Mouse (Mus musculus): ENCODE data around the gene Wdr93. TPM values are rescaled to one million over a fixed set of nuclear protein-coding genes. Genes with fewer than 3 reads are reported as not detected.
A peak's percentile ranks its signal among the peaks of the same experiment; 100 is the strongest.

Gene Wdr93
- polyA plus RNA-seq, 1 experiment from 2014 or later = 0.33 TPM

DNA sequence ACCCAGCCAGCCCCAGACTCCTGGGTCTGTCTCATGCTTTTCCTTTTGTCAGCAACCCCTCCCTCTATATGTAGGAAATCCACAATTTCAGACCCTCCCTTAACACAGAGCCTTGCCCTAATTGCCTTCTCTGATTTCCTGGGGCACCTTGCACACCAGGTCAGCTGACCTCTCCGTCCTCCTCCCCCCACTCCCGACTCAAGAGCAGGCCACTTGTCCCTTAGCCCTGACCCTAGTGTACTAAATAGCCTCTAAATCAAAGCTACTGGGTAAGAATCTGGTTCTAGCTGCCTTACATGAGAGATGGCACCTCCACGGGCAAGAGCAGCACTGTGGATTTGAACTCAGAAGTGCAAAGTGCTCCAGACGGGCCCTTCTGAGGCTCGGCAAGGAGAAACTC is 59.1 kb downstream of the Wdr93 start:
- H3K4me2 ChIP-seq (ENCODE audit: low read length) = no peak overlapping the region
- H3K9ac ChIP-seq (ENCODE audit: low read depth, low read length) = no peak overlapping the region
- H3K4me1 ChIP-seq (ENCODE audit: control insufficient read depth, insufficient read depth, low read length) = no peaks in the 10 kb centered on the region
- ATAC-seq = no peak
- H3K36me3 ChIP-seq (ENCODE audit: control insufficient read depth, insufficient read depth, low read length) = no peaks in the 10 kb centered on the region
- no peaks in the 10 kb centered on the region for H3K27me3 ChIP-seq (ENCODE audit: control insufficient read depth, insufficient read depth, low read depth, low read length)
- no peak overlapping the region for H3K4me3 ChIP-seq (ENCODE audit: low read depth, low read length)
- no peaks in the 10 kb centered on the region for H3K9me3 ChIP-seq (replicated peaks; ENCODE audit: control insufficient read depth, low read length, poor library complexity, severe bottlenecking)
- WGBS = 76% methylated on average over 5 of the region's 5 CpGs
- no peak overlapping the region for H3K27ac ChIP-seq (ENCODE audit: low read length)

DNA sequence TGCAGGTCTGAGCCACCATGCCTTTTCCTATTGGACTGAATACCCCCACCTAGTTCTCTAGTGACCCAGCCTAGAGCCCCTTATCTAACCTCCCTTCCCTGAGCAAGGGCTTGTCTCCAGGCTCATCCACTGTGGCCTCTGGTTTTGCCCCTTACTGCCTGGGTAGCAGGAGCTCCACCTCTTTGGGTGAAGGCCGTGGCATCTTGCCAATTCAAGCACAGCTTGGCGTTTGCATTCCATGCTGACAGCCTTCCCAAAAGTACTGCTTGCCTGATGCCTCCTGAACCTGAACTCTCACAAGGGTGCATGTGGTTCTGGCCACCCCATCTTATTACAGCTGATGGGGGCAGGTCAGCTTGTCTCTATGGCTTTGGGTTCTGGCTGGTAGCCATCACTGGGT is 60.9 kb downstream of the Wdr93 start:
- H3K9ac ChIP-seq (ENCODE audit: low read depth, low read length) = no peak overlapping the region
- no peaks in the 10 kb centered on the region for H3K36me3 ChIP-seq (ENCODE audit: control insufficient read depth, insufficient read depth, low read length)
- H3K4me3 ChIP-seq (ENCODE audit: low read depth, low read length) = no peak overlapping the region
- H3K27me3 ChIP-seq (ENCODE audit: control insufficient read depth, insufficient read depth, low read depth, low read length) = no peaks in the 10 kb centered on the region
- H3K9me3 ChIP-seq (replicated peaks; ENCODE audit: control insufficient read depth, low read length, poor library complexity, severe bottlenecking) = no peaks in the 10 kb centered on the region
- no peak overlapping the region for H3K4me2 ChIP-seq (ENCODE audit: low read length)
- no peak overlapping the region for H3K27ac ChIP-seq (ENCODE audit: low read length)
- ATAC-seq = no peak
- 54% methylated on average over 2 of the region's 2 CpGs for WGBS
- no peaks in the 10 kb centered on the region for H3K4me1 ChIP-seq (ENCODE audit: control insufficient read depth, insufficient read depth, low read length)

DNA sequence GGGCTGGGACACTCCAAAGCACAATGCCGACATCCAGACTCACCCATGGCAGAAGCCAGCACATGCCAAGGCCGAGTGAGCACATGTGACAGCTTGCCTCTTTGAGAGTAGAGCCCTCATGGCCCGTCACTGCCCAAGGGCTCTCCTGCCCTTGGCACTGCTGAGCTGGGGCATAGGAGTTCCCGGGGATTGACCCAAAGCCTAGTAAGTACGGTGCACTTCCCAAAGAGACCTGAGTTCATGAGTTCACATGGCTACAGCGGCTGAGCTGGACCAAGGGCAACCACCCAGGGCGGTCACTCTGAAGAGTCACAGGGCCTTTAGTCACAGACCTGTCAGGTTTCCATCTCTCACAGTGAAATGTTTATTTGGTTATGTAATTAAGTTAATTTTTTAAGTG is 65.6 kb downstream of the Wdr93 start:
- no peak overlapping the region for H3K27ac ChIP-seq (ENCODE audit: low read length)
- H3K9me3 ChIP-seq (replicated peaks; ENCODE audit: control insufficient read depth, low read length, poor library complexity, severe bottlenecking) = no peaks in the 10 kb centered on the region
- no peaks in the 10 kb centered on the region for H3K4me1 ChIP-seq (ENCODE audit: control insufficient read depth, insufficient read depth, low read length)
- no peak overlapping the region for H3K4me2 ChIP-seq (ENCODE audit: low read length)
- H3K4me3 ChIP-seq (ENCODE audit: low read depth, low read length) = no peak overlapping the region
- H3K9ac ChIP-seq (ENCODE audit: low read depth, low read length) = no peak overlapping the region
- no peak for ATAC-seq
- no peaks in the 10 kb centered on the region for H3K36me3 ChIP-seq (ENCODE audit: control insufficient read depth, insufficient read depth, low read length)
- 88% methylated on average over 7 of the region's 7 CpGs for WGBS
- H3K27me3 ChIP-seq (ENCODE audit: control insufficient read depth, insufficient read depth, low read depth, low read length) = peaks cover 4% of the 10 kb centered on the region; the same call in 1 of the 2 replicates

DNA sequence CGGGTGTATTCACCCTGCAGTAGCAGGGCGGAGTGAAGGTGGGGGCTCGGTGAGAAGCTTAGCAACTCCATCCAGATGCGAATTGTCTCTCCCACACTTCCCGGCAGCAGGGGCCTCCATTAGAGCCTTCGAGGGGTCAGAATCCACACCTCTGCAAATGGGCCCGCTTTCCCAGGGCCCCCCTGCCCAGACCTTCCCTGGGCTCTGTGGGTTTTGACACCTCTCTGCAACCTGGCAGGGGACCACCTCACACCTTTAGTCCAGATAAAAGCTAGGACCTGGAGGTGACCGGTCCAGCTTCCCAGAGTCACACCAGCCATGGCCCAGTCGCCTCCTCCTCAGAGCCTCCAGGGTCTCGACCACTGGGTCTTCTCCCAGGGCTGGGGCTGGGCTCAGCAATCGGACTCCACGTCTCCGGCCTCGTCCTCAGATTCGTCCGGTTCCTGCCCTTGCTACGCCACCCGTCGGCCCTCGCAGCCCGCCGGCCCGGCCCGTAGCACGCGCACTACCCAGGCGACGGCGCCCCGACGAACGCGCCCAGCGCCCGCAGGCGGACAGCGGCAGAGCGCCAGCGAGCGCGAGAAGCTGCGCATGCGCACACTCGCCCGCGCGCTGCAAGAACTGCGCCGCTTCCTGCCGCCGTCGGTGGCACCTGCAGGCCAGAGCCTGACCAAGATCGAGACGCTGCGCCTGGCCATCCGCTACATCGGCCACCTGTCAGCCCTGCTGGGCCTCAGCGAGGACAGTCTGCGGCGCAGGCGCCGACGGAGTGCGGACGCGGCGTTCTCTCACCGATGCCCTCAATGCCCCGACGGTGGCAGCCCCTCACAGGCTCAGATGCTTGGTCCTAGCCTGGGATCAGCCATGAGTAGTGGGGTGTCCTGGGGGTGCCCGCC is 67.9 kb downstream of the Wdr93 start, which contains the start of gene Mesp2:
Mesp2 (plus strand) TSS at position 117 of the 896 bp plus-strand sequence.
- 19% methylated on average over 71 of the region's 71 CpGs for WGBS
- Histone ChIP-seq H3K4me1 (ENCODE audit: control insufficient read depth, insufficient read depth, low read length) (no peaks in the 10 kb centered on the region), H3K4me2 (ENCODE audit: low read length) (peak within 1 kb of the TSS; percentile 54), H3K27ac (ENCODE audit: low read length) (no peak within 1 kb of the TSS), H3K9me3 (replicated peaks; ENCODE audit: control insufficient read depth, low read length, poor library complexity, severe bottlenecking) (no peaks in the 10 kb centered on the region), H3K36me3 (ENCODE audit: control insufficient read depth, insufficient read depth, low read length) (no peaks in the 10 kb centered on the region), H3K27me3 (ENCODE audit: control insufficient read depth, insufficient read depth, low read depth, low read length) (peaks cover 4% of the 10 kb centered on the region; the same call in 1 of the 2 replicates), H3K9ac (ENCODE audit: low read depth, low read length) (peak within 1 kb of the TSS; percentile 67), H3K4me3 (ENCODE audit: low read depth, low read length) (peak within 1 kb of the TSS; percentile 35)
- peak; percentile 71 for ATAC-seq

DNA sequence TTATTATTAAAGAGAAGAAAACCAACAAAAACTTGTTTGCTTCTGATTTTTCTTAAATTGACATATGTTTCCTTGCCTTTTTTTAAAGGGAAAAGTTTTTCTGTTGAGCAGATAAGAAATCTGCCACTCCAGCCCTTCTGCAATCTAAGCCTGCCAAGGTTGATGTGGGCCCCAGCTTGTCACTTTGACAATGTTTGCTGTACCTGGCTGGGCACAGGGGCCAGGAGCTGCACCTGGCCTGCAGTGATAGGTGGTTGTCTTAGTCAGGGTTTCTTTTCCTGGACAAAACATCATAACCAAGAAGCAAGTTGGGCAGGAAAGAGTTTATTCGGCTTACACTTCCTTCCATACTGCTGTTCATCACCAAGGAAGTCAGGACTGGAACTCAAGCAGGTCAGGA is 70.4 kb downstream of the Wdr93 start:
- Histone ChIP-seq H3K4me3 (ENCODE audit: low read depth, low read length) (no peak overlapping the region), H3K4me1 (ENCODE audit: control insufficient read depth, insufficient read depth, low read length) (no peaks in the 10 kb centered on the region), H3K27ac (ENCODE audit: low read length) (no peak overlapping the region), H3K9me3 (replicated peaks; ENCODE audit: control insufficient read depth, low read length, poor library complexity, severe bottlenecking) (no peaks in the 10 kb centered on the region), H3K4me2 (ENCODE audit: low read length) (no peak overlapping the region), H3K27me3 (ENCODE audit: control insufficient read depth, insufficient read depth, low read depth, low read length) (peaks cover 4% of the 10 kb centered on the region; the same call in 1 of the 2 replicates), H3K9ac (ENCODE audit: low read depth, low read length) (no peak overlapping the region), H3K36me3 (ENCODE audit: control insufficient read depth, insufficient read depth, low read length) (no peaks in the 10 kb centered on the region)
- WGBS = 95% methylated on average over 1 of the region's 1 CpGs
- no peak for ATAC-seq

DNA sequence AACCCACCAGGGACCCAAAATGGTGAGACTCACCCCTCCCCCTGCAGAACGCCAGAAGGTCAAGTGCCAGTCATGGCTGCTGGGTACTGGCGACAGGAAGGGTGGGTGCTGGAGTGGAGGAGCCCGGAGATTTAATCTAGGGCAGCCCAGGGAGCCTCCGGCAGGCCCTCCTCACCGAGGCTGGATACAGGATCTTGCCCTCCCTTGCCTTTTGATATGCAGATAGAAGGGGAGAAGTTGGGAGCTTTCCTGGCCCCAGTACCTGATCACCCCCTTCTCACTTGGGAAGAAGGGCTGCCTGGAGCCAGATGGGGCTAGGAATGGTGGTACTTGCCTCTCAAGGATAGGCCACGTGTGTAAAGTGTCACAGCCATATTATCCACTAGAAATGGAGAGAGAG is 75.4 kb downstream of the Wdr93 start:
- H3K36me3 ChIP-seq (ENCODE audit: control insufficient read depth, insufficient read depth, low read length) = no peaks in the 10 kb centered on the region
- no peaks in the 10 kb centered on the region for H3K4me1 ChIP-seq (ENCODE audit: control insufficient read depth, insufficient read depth, low read length)
- no peaks in the 10 kb centered on the region for H3K9me3 ChIP-seq (replicated peaks; ENCODE audit: control insufficient read depth, low read length, poor library complexity, severe bottlenecking)
- ATAC-seq = no peak
- H3K9ac ChIP-seq (ENCODE audit: low read depth, low read length) = no peak overlapping the region
- no peak overlapping the region for H3K4me3 ChIP-seq (ENCODE audit: low read depth, low read length)
- no peaks in the 10 kb centered on the region; the same call in 1 of the 2 replicates for H3K27me3 ChIP-seq (ENCODE audit: control insufficient read depth, insufficient read depth, low read depth, low read length)
- H3K27ac ChIP-seq (ENCODE audit: low read length) = no peak overlapping the region
- 7% methylated on average over 6 of the region's 6 CpGs for WGBS
- peak overlapping the region; percentile 20; the same call in 1 of the 2 replicates for H3K4me2 ChIP-seq (ENCODE audit: low read length)

DNA sequence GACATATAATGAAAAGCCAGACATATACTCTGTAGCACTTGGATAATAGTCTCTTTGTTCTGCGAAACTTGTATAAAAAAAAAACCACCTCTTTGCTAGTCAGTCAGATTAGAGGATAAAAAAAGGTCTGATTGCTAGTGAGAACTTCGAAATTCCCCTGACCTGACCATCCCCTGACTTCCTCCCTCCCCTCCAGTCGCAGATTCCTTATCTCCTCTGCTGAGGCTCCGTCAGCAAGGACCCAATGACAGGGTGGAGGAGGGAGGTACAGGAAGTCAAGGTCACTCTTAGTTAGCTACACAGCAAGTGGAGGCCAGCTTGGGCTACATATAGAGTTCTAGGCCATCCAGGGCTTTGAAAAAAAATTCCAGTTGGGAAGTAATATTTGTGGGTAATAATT is 76.6 kb downstream of the Wdr93 start:
- Histone ChIP-seq H3K27me3 (ENCODE audit: control insufficient read depth, insufficient read depth, low read depth, low read length) (no peaks in the 10 kb centered on the region; the same call in 1 of the 2 replicates), H3K4me3 (ENCODE audit: low read depth, low read length) (no peak overlapping the region), H3K4me1 (ENCODE audit: control insufficient read depth, insufficient read depth, low read length) (no peaks in the 10 kb centered on the region), H3K9me3 (replicated peaks; ENCODE audit: control insufficient read depth, low read length, poor library complexity, severe bottlenecking) (0 out of 2 replicates have a peak, but pooled peaks cover 2% of the 10 kb centered on the region), H3K9ac (ENCODE audit: low read depth, low read length) (no peak overlapping the region), H3K4me2 (ENCODE audit: low read length) (no peak overlapping the region), H3K27ac (ENCODE audit: low read length) (no peak overlapping the region), H3K36me3 (ENCODE audit: control insufficient read depth, insufficient read depth, low read length) (no peaks in the 10 kb centered on the region)
- WGBS = 60% methylated on average over 4 of the region's 4 CpGs
- no peak for ATAC-seq

DNA sequence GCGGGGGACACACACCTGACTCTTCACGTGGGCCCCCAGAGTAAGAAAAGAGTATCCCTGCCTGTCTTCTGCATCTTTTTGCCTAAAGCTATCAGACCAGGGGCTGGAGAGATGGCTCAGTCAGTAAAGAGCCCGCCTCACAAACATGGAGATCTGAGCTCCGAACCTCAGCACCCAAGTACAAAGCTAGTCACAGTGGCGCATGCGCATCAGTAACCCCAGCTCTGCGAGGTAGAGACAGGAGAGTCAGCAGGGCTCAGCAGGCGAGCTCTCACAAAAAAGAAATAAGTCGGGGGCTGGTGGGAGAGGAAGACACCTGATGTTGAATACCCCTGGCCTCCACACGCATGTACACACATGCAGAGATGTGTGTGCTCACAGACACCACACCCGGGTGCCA is 77.0 kb downstream of the Wdr93 start:
- no peak for ATAC-seq
- 48% methylated on average over 11 of the region's 11 CpGs for WGBS

DNA sequence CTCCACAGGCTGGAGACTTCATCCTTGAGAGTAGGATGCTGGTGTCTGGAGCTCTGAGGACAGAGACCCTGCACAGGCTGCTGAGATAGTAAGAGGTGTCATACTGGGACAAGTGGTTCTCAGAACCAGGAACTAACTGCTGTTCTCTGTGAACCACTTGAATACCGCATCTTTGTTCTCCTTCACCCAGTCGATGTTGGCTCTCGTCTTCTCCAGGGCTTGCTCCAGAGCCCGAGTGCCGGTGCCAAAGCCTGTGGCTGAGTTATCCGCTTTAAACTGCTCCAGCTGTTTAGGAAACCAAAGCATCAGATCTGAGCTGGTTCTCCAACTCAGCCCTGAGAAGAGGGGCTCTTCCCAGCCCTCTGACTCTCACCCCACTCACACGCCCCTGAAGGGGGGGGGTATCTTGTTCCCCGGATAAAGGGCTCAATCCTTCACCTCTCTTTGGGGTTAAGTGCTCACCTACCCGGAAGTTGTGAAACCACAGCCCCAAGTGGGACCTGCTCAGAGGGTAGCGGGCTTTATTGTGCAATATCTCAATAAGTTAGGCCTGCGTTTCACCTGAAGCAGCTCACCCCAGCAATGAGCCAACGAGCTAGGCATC is 79.2 kb downstream of the Wdr93 start:
- H3K9me3 ChIP-seq (replicated peaks; ENCODE audit: control insufficient read depth, low read length, poor library complexity, severe bottlenecking) = 0 out of 2 replicates have a peak, but pooled peaks cover 5% of the 10 kb centered on the region
- H3K4me3 ChIP-seq (ENCODE audit: low read depth, low read length) = no peak overlapping the region
- H3K27me3 ChIP-seq (ENCODE audit: control insufficient read depth, insufficient read depth, low read depth, low read length) = no peaks in the 10 kb centered on the region; the same call in 1 of the 2 replicates
- no peaks in the 10 kb centered on the region for H3K4me1 ChIP-seq (ENCODE audit: control insufficient read depth, insufficient read depth, low read length)
- H3K27ac ChIP-seq (ENCODE audit: low read length) = no peak overlapping the region
- H3K4me2 ChIP-seq (ENCODE audit: low read length) = no peak overlapping the region
- 87% methylated on average over 12 of the region's 12 CpGs for WGBS
- no peak for ATAC-seq
- H3K36me3 ChIP-seq (ENCODE audit: control insufficient read depth, insufficient read depth, low read length) = no peaks in the 10 kb centered on the region
- H3K9ac ChIP-seq (ENCODE audit: low read depth, low read length) = no peak overlapping the region

More for the DNA sequence above, 77.0 kb downstream of the Wdr93 start:
- Histone ChIP-seq H3K27me3 (ENCODE audit: control insufficient read depth, insufficient read depth, low read depth, low read length) (no peaks in the 10 kb centered on the region; the same call in 1 of the 2 replicates), H3K4me3 (ENCODE audit: low read depth, low read length) (no peak overlapping the region), H3K9ac (ENCODE audit: low read depth, low read length) (no peak overlapping the region), H3K36me3 (ENCODE audit: control insufficient read depth, insufficient read depth, low read length) (no peaks in the 10 kb centered on the region), H3K9me3 (replicated peaks; ENCODE audit: control insufficient read depth, low read length, poor library complexity, severe bottlenecking) (0 out of 2 replicates have a peak, but pooled peaks cover 5% of the 10 kb centered on the region), H3K27ac (ENCODE audit: low read length) (no peak overlapping the region), H3K4me1 (ENCODE audit: control insufficient read depth, insufficient read depth, low read length) (no peaks in the 10 kb centered on the region), H3K4me2 (ENCODE audit: low read length) (no peak overlapping the region)
